Mouse (Mus musculus) CH12.LX (cell line): ENCODE results near the gene Fam83c. TPM values are rescaled to one million over a fixed set of nuclear protein-coding genes. Genes with fewer than 3 reads are reported as not detected.

Source experiments
- DNase-seq: peaks from one replicate; pipeline ENCODE4 v3.0.0-alpha.2; 2013; ENCODE audit errors: extremely low read depth
- H3K27ac ChIP-seq: 2 replicates; pipeline ENCODE4 v1.5.1; 2012; ENCODE audit warnings: low read depth, mild to moderate bottlenecking, control low read depth, moderate library complexity; ENCODE audit not compliant: insufficient read depth
- H3K27me3 ChIP-seq: replicated peaks from 2 replicates; pipeline ENCODE3; 2012; ENCODE audit warnings: inconsistent platforms
- H3K36me3 ChIP-seq, 2 experiments: replicated peaks in 1 of 2; 2 replicates each; pipeline versions ENCODE3 to v1.6.1; 2012; ENCODE audit warnings: inconsistent platforms in 1 of 2, low read length in 1 of 2, mild to moderate bottlenecking in 1 of 2, mixed read lengths in 1 of 2, moderate library complexity in 1 of 2; ENCODE audit not compliant: control insufficient read depth in 1 of 2, insufficient read depth in 1 of 2
- H3K4me1 ChIP-seq, 2 experiments: 2 replicates each; pipeline ENCODE4 v1.6.1; 2012; ENCODE audit warnings: inconsistent platforms in 1 of 2, moderate library complexity in 1 of 2; ENCODE audit not compliant: insufficient read depth in 2 of 2, control insufficient read depth in 1 of 2
- H3K4me2 ChIP-seq: 2 replicates; pipeline ENCODE4 v1.6.1; 2012; ENCODE audit warnings: low read depth, mild to moderate bottlenecking, control low read depth; ENCODE audit not compliant: poor library complexity, insufficient read depth, severe bottlenecking
- H3K4me3 ChIP-seq, 3 experiments: fragments of 150-350 bp in 1 of 3; sonication (generic) in 1 of 3; replicated peaks in 1 of 3; 2 replicates each; pipeline versions ENCODE3 to v1.5.1; 2011 to 2012; ENCODE audit warnings: low read depth in 2 of 3, low read length in 2 of 3, mild to moderate bottlenecking in 2 of 3, moderate library complexity in 2 of 3, control low read depth in 1 of 3, improper control_type of control experiment in 1 of 3, inconsistent platforms in 1 of 3, mixed read lengths in 1 of 3; ENCODE audit not compliant: poor library complexity in 1 of 3
- H3K79me2 ChIP-seq: replicated peaks from 2 replicates; pipeline ENCODE4 v1.6.1; 2012; ENCODE audit warnings: mild to moderate bottlenecking, moderate library complexity; ENCODE audit not compliant: control insufficient read depth, poor library complexity, insufficient read depth, severe bottlenecking; ENCODE audit errors: extremely low read depth
- H3K9ac ChIP-seq: 2 replicates; pipeline ENCODE4 v1.6.1; 2012; ENCODE audit warnings: low read depth, mild to moderate bottlenecking, control low read depth, moderate library complexity; ENCODE audit not compliant: insufficient read depth
- H3K9me3 ChIP-seq: replicated peaks from 2 replicates; pipeline ENCODE3; 2012; ENCODE audit warnings: low read length, inconsistent platforms, mixed read lengths
- CHD2 ChIP-seq: IDR thresholded peaks from 2 replicates; pipeline ENCODE4 v1.6.1; 2011; ENCODE audit warnings: low read length, improper control_type of control experiment
- CTCF ChIP-seq, 2 experiments: IDR thresholded peaks in 1 of 2; conservative IDR thresholded peaks in 1 of 2; 2 replicates each; pipeline ENCODE4 v1.5.1; 2011 to 2012; ENCODE audit warnings: low read depth in 2 of 2, low read length in 2 of 2, improper control_type of control experiment in 1 of 2, inconsistent platforms in 1 of 2, mild to moderate bottlenecking in 1 of 2, moderate library complexity in 1 of 2
- E2F4 ChIP-seq: IDR thresholded peaks from 2 replicates; pipeline ENCODE4 v1.6.1; 2011; ENCODE audit warnings: low read depth, low read length, improper control_type of control experiment; ENCODE audit not compliant: insufficient replicate concordance
- ELF1 ChIP-seq: IDR thresholded peaks from 2 replicates; pipeline ENCODE4 v1.6.1; 2014; ENCODE audit warnings: low read depth, mild to moderate bottlenecking, inconsistent platforms, low read length, improper control_type of control experiment
- EP300 ChIP-seq: IDR thresholded peaks from 2 replicates; pipeline ENCODE4 v1.6.1; 2011; ENCODE audit warnings: low read length, improper control_type of control experiment
- HCFC1 ChIP-seq: IDR thresholded peaks from 2 replicates; pipeline ENCODE4 v1.6.1; 2012; ENCODE audit warnings: low read depth, mild to moderate bottlenecking, inconsistent platforms, low read length, improper control_type of control experiment
- IRF4 ChIP-seq: IDR thresholded peaks from 2 replicates; pipeline ENCODE4 v1.6.1; 2014; ENCODE audit warnings: low read depth, mild to moderate bottlenecking, inconsistent platforms, low read length, improper control_type of control experiment
- JUN ChIP-seq: IDR thresholded peaks from 2 replicates; pipeline ENCODE4 v1.6.1; 2011; ENCODE audit warnings: low read depth, mild to moderate bottlenecking, low read length, improper control_type of control experiment, moderate library complexity; ENCODE audit not compliant: insufficient read depth
- MAX ChIP-seq: IDR thresholded peaks from 2 replicates; pipeline ENCODE4 v1.6.1; 2011; ENCODE audit warnings: low read length, improper control_type of control experiment
- MAZ ChIP-seq: IDR thresholded peaks from 2 replicates; pipeline ENCODE4 v1.6.1; 2012; ENCODE audit warnings: low read depth, mild to moderate bottlenecking, inconsistent platforms, low read length, improper control_type of control experiment, moderate library complexity
- NELFE ChIP-seq: IDR thresholded peaks from 2 replicates; pipeline ENCODE4 v1.6.1; 2011; ENCODE audit warnings: low read depth, low read length, improper control_type of control experiment
- PAX5 ChIP-seq: IDR thresholded peaks from 2 replicates; pipeline ENCODE4 v1.6.1; 2012; ENCODE audit warnings: low read length, inconsistent platforms, mixed read lengths
- POLR2A ChIP-seq: IDR thresholded peaks from 2 replicates; pipeline ENCODE4 v1.6.1; 2011; ENCODE audit warnings: low read depth, mild to moderate bottlenecking, improper control_type of control experiment, low read length
- RCOR1 ChIP-seq: conservative IDR thresholded peaks from 2 replicates; pipeline ENCODE4 v1.6.1; 2012; ENCODE audit warnings: low read depth, mild to moderate bottlenecking, inconsistent platforms, low read length, improper control_type of control experiment
- SIN3A ChIP-seq: IDR thresholded peaks from 2 replicates; pipeline ENCODE4 v1.6.1; 2012; ENCODE audit warnings: low read length, improper control_type of control experiment, inconsistent platforms
- USF1 ChIP-seq: IDR thresholded peaks from 2 replicates; pipeline ENCODE4 v1.6.1; 2014; ENCODE audit warnings: low read depth, mild to moderate bottlenecking, inconsistent platforms, low read length, improper control_type of control experiment
- ZC3H11A ChIP-seq: IDR thresholded peaks from 2 replicates; pipeline ENCODE4 v1.6.1; 2012; ENCODE audit warnings: low read depth, mild to moderate bottlenecking, inconsistent platforms, low read length, improper control_type of control experiment
- ZNF384 ChIP-seq: IDR thresholded peaks from 2 replicates; pipeline ENCODE4 v1.6.1; 2012; ENCODE audit warnings: low read depth, low read length, improper control_type of control experiment, inconsistent platforms
- dilution Hi-C: fragments of 300-500 bp; cut with MboI; formaldehyde crosslinking; loops from 2 replicates; pipeline ENCODE4 v1.14.3; 2020; ENCODE audit warnings: low sequenced_read_pairs; ENCODE audit not compliant: extremely low pct_unique_long_range_greater_than_20kb, extremely low pct_ligation_motif_present
- in situ Hi-C: fragments of 300-500 bp; cut with MboI; formaldehyde crosslinking; loops from 3 replicates; pipeline ENCODE4 v1.14.3; 2019; ENCODE audit warnings: low sequenced_read_pairs, low pct_ligation_motif_present, low pct_unique_long_range_greater_than_20kb, mixed read lengths
- polyA plus RNA-seq: library from polyadenylated mRNA; unstranded; fragments of >175 nt; gene quantifications from 2 replicates; pipeline ENCODE4 v1.2.1, GENCODE M21; 2012; ENCODE audit warnings: low read depth; ENCODE audit not compliant: insufficient read length
- total RNA-seq, 2 experiments: library from RNA; depleted of rRNA; stranded (reverse); fragments of 300-350 nt in 1 of 2; fragments of >200 nt in 1 of 2; gene quantifications; 2 replicates each; pipeline ENCODE4 v1.2.3; 2012 to 2014

Gene Fam83c
- total and polyA plus RNA-seq, 3 experiments, result 0.04 to 0.09 TPM; not detected in 1

GRCm38 (mm10) chr2:155868320-155868719, 33.7 kb upstream of the Fam83c start:
- no peaks in the 10 kb centered on the region; the same call in 1 of the 2 replicates for H3K79me2 ChIP-seq
- H3K9ac ChIP-seq, result no peak overlapping the region
- H3K4me3 ChIP-seq, result no peak overlapping the region
- in situ Hi-C loops, result no loop called here
- H3K4me2 ChIP-seq, result no peak overlapping the region
- no peaks in the 10 kb centered on the region for H3K9me3 ChIP-seq
- dilution Hi-C loops, result no loop called here
- H3K27me3 ChIP-seq, result no peaks in the 10 kb centered on the region
- TF ChIP-seq NELFE (no peak), EP300 (no peak), JUN (no peak), CHD2 (no peak), MAZ (no peak), ZNF384 (no peak), IRF4 (no peak), POLR2A (no peak), ZC3H11A (no peak), SIN3A (no peak), HCFC1 (no peak), RCOR1 (no peak)
- no peak overlapping the region for H3K27ac ChIP-seq
- DNase-seq, result no peak
- H3K36me3 ChIP-seq, result peaks cover 12 to 86% of the 10 kb centered on the region in 2 experiments
- peaks cover 0 to 45% of the 10 kb centered on the region in 2 experiments; a peak in 2 of 4 replicates for H3K4me1 ChIP-seq

- no peaks in the 10 kb centered on the region; the same call in 1 of the 2 replicates for H3K79me2 ChIP-seq
- no peak overlapping the region for H3K4me3 ChIP-seq
- no peaks in the 10 kb centered on the region for H3K9me3 ChIP-seq
- no peak overlapping the region for H3K27ac ChIP-seq
- in situ Hi-C loops (no loop called here), dilution Hi-C loops (no loop called here)
- peaks cover 0 to 17% of the 10 kb centered on the region in 2 experiments; a peak in 2 of 4 replicates for H3K4me1 ChIP-seq
- H3K36me3 ChIP-seq, result peaks cover under 1 to 79% of the 10 kb centered on the region in 2 experiments
- H3K9ac ChIP-seq, result no peak overlapping the region
- no peak for DNase-seq
- TF ChIP-seq RCOR1 (no peak), USF1 (no peak), E2F4 (no peak), SIN3A (no peak), PAX5 (no peak), CTCF (conservative IDR thresholded peaks at IDR 0.05 in 1 of 2, IDR thresholded peaks at IDR 0.05 in 1 of 2; ENCODE audit: low read depth in 2 of 2, low read length in 2 of 2) (no peak), ELF1 (no peak), MAX (no peak)
- no peaks in the 10 kb centered on the region for H3K27me3 ChIP-seq
- H3K4me2 ChIP-seq, result no peak overlapping the region
Measured at GRCm38 (mm10) chr2:155863301-155863867, 28.7 kb upstream of the Fam83c start.
